Mouse (Mus musculus) stomach, postnatal 0 days (tissue): ENCODE measurements around the gene Trp53bp1.
A peak's percentile ranks its signal among the peaks of the same experiment; 100 is the strongest.

Source experiments
- CTCF ChIP-seq: IDR thresholded peaks from 2 replicates; pipeline ENCODE4 v1.5.1; 2016; ENCODE audit warnings: antibody characterized with exemption, low read depth, mild to moderate bottlenecking, moderate library complexity
- EP300 ChIP-seq: optimal IDR thresholded peaks from 2 replicates; pipeline ENCODE3; 2016; ENCODE audit warnings: antibody characterized with exemption

- TF ChIP-seq CTCF (peak; percentile 55), EP300 (no peak)
These were observed 18.7 kb upstream of the Trp53bp1 start for GRCm38 (mm10) chr2:121289730-121290540.
